Mouse (Mus musculus) forebrain, embryonic 12.5 days (tissue): ENCODE results near the gene Gm42372. TPM values are rescaled to one million over a fixed set of nuclear protein-coding genes. Genes with fewer than 3 reads are reported as not detected.

Source experiments
- ATAC-seq: fragments of 200-750 bp; cut with Nextera tagmentation; 2 replicates; pipeline ENCODE4 v1.8.0; 2017; ENCODE audit warnings: moderate TSS enrichment; ENCODE audit not compliant: low FRiP score
- H3K27ac ChIP-seq: fragments of 300-500 bp; sonication (generic); 2 replicates; pipeline ENCODE4 v1.5.1; 2016; ENCODE audit warnings: mild to moderate bottlenecking
- H3K27me3 ChIP-seq: fragments of 300-500 bp; sonication (generic); 2 replicates; pipeline ENCODE4 v1.6.1; 2016; ENCODE audit warnings: mild to moderate bottlenecking
- H3K36me3 ChIP-seq: fragments of 300-500 bp; sonication (generic); replicated peaks from 2 replicates; pipeline ENCODE4 v1.6.1; 2016; ENCODE audit warnings: mild to moderate bottlenecking
- H3K4me1 ChIP-seq: fragments of 300-500 bp; sonication (generic); 2 replicates; pipeline ENCODE4 v1.6.1; 2016
- H3K4me2 ChIP-seq: fragments of 300-500 bp; sonication (generic); 2 replicates; pipeline ENCODE4 v1.6.1; 2016; ENCODE audit warnings: mild to moderate bottlenecking, moderate library complexity
- H3K4me3 ChIP-seq: fragments of 300-500 bp; sonication (generic); replicated peaks from 2 replicates; pipeline ENCODE4 v1.5.1; 2016; ENCODE audit warnings: mild to moderate bottlenecking
- H3K9ac ChIP-seq: fragments of 300-500 bp; sonication (generic); 2 replicates; pipeline ENCODE4 v1.6.1; 2016; ENCODE audit warnings: mild to moderate bottlenecking
- H3K9me3 ChIP-seq: fragments of 300-500 bp; sonication (generic); 2 replicates; pipeline ENCODE4 v1.6.1; 2016
- WGBS: fragments of 180-500 bp; shearing (Covaris S2); methylation state at CpG from one replicate; pipeline ENCODE4 v1.1.7; 2016; 5-methylcytosine and 5-hydroxymethylcytosine counted together
- polyA plus RNA-seq: library from polyadenylated mRNA; unstranded; fragments of >200 nt; fragmentation: Nextera tagmentation; extraction: Ambion mirVana; gene quantifications from 2 replicates; pipeline ENCODE4 v1.2.1, GENCODE M21; 2016

Gm42372 gene
- polyA plus RNA-seq, 1 experiment from 2014 or later: 1.6 TPM

GRCm38 (mm10) chr7:17017036-17017435 lies 34.1 kb downstream of the Gm42372 start:
- H3K36me3 ChIP-seq: peaks cover 87% of the 10 kb centered on the region
- WGBS: 83% methylated on average over 1 of the region's 1 CpGs
- H3K9ac ChIP-seq: no peak overlapping the region
- H3K27ac ChIP-seq: no peak overlapping the region
- no peak for ATAC-seq
- peaks cover 5% of the 10 kb centered on the region; the same call in 1 of the 2 replicates for H3K4me1 ChIP-seq
- no peak overlapping the region for H3K4me2 ChIP-seq
- H3K27me3 ChIP-seq: no peaks in the 10 kb centered on the region
- H3K9me3 ChIP-seq: no peaks in the 10 kb centered on the region
- no peak overlapping the region for H3K4me3 ChIP-seq

GRCm38 (mm10) chr7:17017921-17018320 lies 35.0 kb downstream of the Gm42372 start:
- Histone ChIP-seq H3K4me3 (no peak overlapping the region), H3K27ac (no peak overlapping the region), H3K36me3 (peaks cover 86% of the 10 kb centered on the region), H3K4me1 (peaks cover 5% of the 10 kb centered on the region; the same call in 1 of the 2 replicates), H3K27me3 (no peaks in the 10 kb centered on the region), H3K9me3 (no peaks in the 10 kb centered on the region), H3K9ac (no peak overlapping the region), H3K4me2 (no peak overlapping the region)
- 80% methylated on average over 2 of the region's 2 CpGs for WGBS
- ATAC-seq: no peak

- ATAC-seq: no peak
- Histone ChIP-seq H3K27me3 (no peaks in the 10 kb centered on the region), H3K27ac (no peak overlapping the region), H3K9ac (no peak overlapping the region), H3K4me1 (peaks cover 5% of the 10 kb centered on the region; the same call in 1 of the 2 replicates), H3K36me3 (peaks cover 83% of the 10 kb centered on the region), H3K9me3 (no peaks in the 10 kb centered on the region), H3K4me2 (no peak overlapping the region), H3K4me3 (no peak overlapping the region)
- whole genome bisulfite sequencing: 93% methylated on average over 7 of the region's 7 CpGs
Measured at GRCm38 (mm10) chr7:17019426-17020166, 36.7 kb downstream of the Gm42372 start.

GRCm38 (mm10) chr7:17022176-17022575 lies 39.3 kb downstream of the Gm42372 start:
- peaks cover 30% of the 10 kb centered on the region for H3K4me1 ChIP-seq
- no peak overlapping the region for H3K4me2 ChIP-seq
- H3K4me3 ChIP-seq: no peak overlapping the region
- H3K36me3 ChIP-seq: peaks cover 68% of the 10 kb centered on the region
- 95% methylated on average over 15 of the region's 15 CpGs for WGBS
- H3K9me3 ChIP-seq: no peaks in the 10 kb centered on the region
- no peaks in the 10 kb centered on the region for H3K27me3 ChIP-seq
- ATAC-seq: no peak
- no peak overlapping the region for H3K27ac ChIP-seq
- H3K9ac ChIP-seq: no peak overlapping the region

- Histone ChIP-seq H3K4me2 (no peak overlapping the region), H3K36me3 (peaks cover 60% of the 10 kb centered on the region), H3K4me3 (no peak overlapping the region), H3K27ac (no peak overlapping the region), H3K4me1 (peaks cover 30% of the 10 kb centered on the region), H3K9me3 (no peaks in the 10 kb centered on the region), H3K27me3 (no peaks in the 10 kb centered on the region), H3K9ac (no peak overlapping the region)
- no peak for ATAC-seq
- 92% methylated on average over 4 of the region's 4 CpGs for WGBS
Measured at GRCm38 (mm10) chr7:17023701-17024100, 40.8 kb downstream of the Gm42372 start.

- WGBS: 96% methylated on average over 6 of the region's 6 CpGs
- no peak overlapping the region for H3K27ac ChIP-seq
- peaks cover 30% of the 10 kb centered on the region for H3K4me1 ChIP-seq
- H3K27me3 ChIP-seq: no peaks in the 10 kb centered on the region
- no peak overlapping the region for H3K4me2 ChIP-seq
- ATAC-seq: no peak
- H3K9me3 ChIP-seq: no peaks in the 10 kb centered on the region
- no peak overlapping the region for H3K9ac ChIP-seq
- H3K36me3 ChIP-seq: peaks cover 60% of the 10 kb centered on the region
- no peak overlapping the region for H3K4me3 ChIP-seq
Measured at GRCm38 (mm10) chr7:17024141-17024540, 41.3 kb downstream of the Gm42372 start.

GRCm38 (mm10) chr7:17024814-17025504 lies 42.1 kb downstream of the Gm42372 start:
- Histone ChIP-seq H3K4me3 (no peak overlapping the region), H3K9me3 (no peaks in the 10 kb centered on the region), H3K36me3 (peaks cover 52% of the 10 kb centered on the region), H3K27ac (no peak overlapping the region), H3K4me1 (peaks cover 30% of the 10 kb centered on the region), H3K27me3 (no peaks in the 10 kb centered on the region), H3K9ac (no peak overlapping the region), H3K4me2 (no peak overlapping the region)
- 87% methylated on average over 10 of the region's 10 CpGs for WGBS
- no peak for ATAC-seq

GRCm38 (mm10) chr7:17025505-17025894 lies 42.6 kb downstream of the Gm42372 start:
- Histone ChIP-seq H3K9me3 (no peaks in the 10 kb centered on the region), H3K9ac (no peak overlapping the region), H3K27me3 (no peaks in the 10 kb centered on the region), H3K4me3 (no peak overlapping the region), H3K4me2 (no peak overlapping the region), H3K27ac (no peak overlapping the region), H3K4me1 (peaks cover 30% of the 10 kb centered on the region), H3K36me3 (peaks cover 46% of the 10 kb centered on the region)
- WGBS: 85% methylated on average over 4 of the region's 4 CpGs
- ATAC-seq: no peak

GRCm38 (mm10) chr7:17025896-17026622 lies 43.2 kb downstream of the Gm42372 start:
- WGBS: 82% methylated on average over 9 of the region's 9 CpGs
- H3K9ac ChIP-seq: peak overlapping the region; percentile 81; the same call in 1 of the 2 replicates
- no peaks in the 10 kb centered on the region for H3K27me3 ChIP-seq
- no peak for ATAC-seq
- H3K4me2 ChIP-seq: peak overlapping the region; percentile 72
- H3K27ac ChIP-seq: no peak overlapping the region
- H3K4me1 ChIP-seq: peaks cover 27% of the 10 kb centered on the region
- no peaks in the 10 kb centered on the region for H3K9me3 ChIP-seq
- peaks cover 41% of the 10 kb centered on the region for H3K36me3 ChIP-seq
- H3K4me3 ChIP-seq: peak overlapping the region; percentile 77

GRCm38 (mm10) chr7:17026710-17027587 lies 44.1 kb downstream of the Gm42372 start:
- Histone ChIP-seq H3K4me2 (peak overlapping the region; percentile 72), H3K36me3 (peaks cover 32% of the 10 kb centered on the region), H3K9me3 (no peaks in the 10 kb centered on the region), H3K4me3 (peak overlapping the region; percentile 77), H3K27me3 (0 out of 2 replicates have a peak, but pooled peaks cover 5% of the 10 kb centered on the region), H3K4me1 (peaks cover 25% of the 10 kb centered on the region), H3K27ac (peak overlapping the region; percentile 54), H3K9ac (peak overlapping the region; percentile 81)
- 9% methylated on average over 24 of the region's 24 CpGs for WGBS
- peak; percentile 76 for ATAC-seq

GRCm38 (mm10) chr7:17027588-17028343 lies 44.9 kb downstream of the Gm42372 start, which contains the start of gene Ppp5c:
TSS of gene Ppp5c (minus strand) at chr7:17027924.
- Histone ChIP-seq H3K4me2 (peak within 1 kb of the TSS; percentile 72), H3K27ac (peak within 1 kb of the TSS; percentile 54), H3K9ac (peak within 1 kb of the TSS; percentile 81), H3K36me3 (peaks cover 24% of the 10 kb centered on the region), H3K4me3 (peak within 1 kb of the TSS; percentile 77), H3K4me1 (peaks cover 25% of the 10 kb centered on the region), H3K9me3 (no peaks in the 10 kb centered on the region), H3K27me3 (0 out of 2 replicates have a peak, but pooled peaks cover 5% of the 10 kb centered on the region)
- ATAC-seq: peak; percentile 90
- WGBS: under 1% methylated on average over 57 of the region's 58 CpGs
